Mouse (Mus musculus) cortical plate, adult 2 months (tissue): ENCODE measurements around the gene Mtfp1. TPM values are rescaled to one million over a fixed set of nuclear protein-coding genes. Genes with fewer than 3 reads are reported as not detected.
A peak's percentile ranks its signal among the peaks of the same experiment; 100 is the strongest.
"Not testable (repeated sequence)": the region's sequence is repeated elsewhere in the genome, so short reads cannot be mapped to it uniquely, and the experiment has no call there.

ENCODE experiments used
- H3K27ac ChIP-seq: fragments of 200-500 bp; 2 replicates; pipeline ENCODE4 v1.5.1; 2012; ENCODE audit warnings: low read length, control low read depth, inconsistent platforms; ENCODE audit not compliant: insufficient read depth
- H3K4me1 ChIP-seq: fragments of 200-500 bp; 2 replicates; pipeline ENCODE4 v1.6.1; 2011; ENCODE audit warnings: low read length; ENCODE audit not compliant: control insufficient read depth, insufficient read depth
- H3K4me3 ChIP-seq: fragments of 200-500 bp; 2 replicates; pipeline ENCODE4 v1.5.1; 2011; ENCODE audit warnings: mild to moderate bottlenecking, low read length, control low read depth; ENCODE audit not compliant: insufficient read depth
- CTCF ChIP-seq: fragments of 200-500 bp; IDR thresholded peaks from 2 replicates; pipeline ENCODE4 v1.5.1; 2011; ENCODE audit warnings: mild to moderate bottlenecking, control low read depth, low read length; ENCODE audit not compliant: insufficient read depth; ENCODE audit errors: extremely low read depth
- POLR2A ChIP-seq: fragments of 200-500 bp; IDR thresholded peaks from 2 replicates; pipeline ENCODE4 v1.6.1; 2011; ENCODE audit warnings: mild to moderate bottlenecking, low read length, control low read depth; ENCODE audit not compliant: insufficient read depth; ENCODE audit errors: extremely low read depth
- polyA plus RNA-seq: library from polyadenylated mRNA; depleted of rRNA; stranded (reverse); fragments of >200 nt; gene quantifications from 2 replicates; pipeline ENCODE4 v1.2.3, GENCODE M21; 2012

Gene Mtfp1
- polyA plus RNA-seq, 1 experiment, result 82.5 TPM

- Histone ChIP-seq H3K27ac (no peak overlapping the region), H3K4me1 (peaks cover 10% of the 10 kb centered on the region), H3K4me3 (peak overlapping the region; percentile 87; the same call in 1 of the 2 replicates)
- TF ChIP-seq CTCF (no peak), POLR2A (no peak)
Observed at GRCm38 (mm10) chr11:4116458-4117141, 21.4 kb upstream of the Mtfp1 start.

- no peak for TF ChIP-seq CTCF
- TF ChIP-seq POLR2A, result no peak
- Histone ChIP-seq H3K4me1 (peaks cover 10% of the 10 kb centered on the region), H3K27ac (no peak overlapping the region), H3K4me3 (no peak overlapping the region)
Observed at GRCm38 (mm10) chr11:4115407-4115806, 20.2 kb upstream of the Mtfp1 start.

DNA sequence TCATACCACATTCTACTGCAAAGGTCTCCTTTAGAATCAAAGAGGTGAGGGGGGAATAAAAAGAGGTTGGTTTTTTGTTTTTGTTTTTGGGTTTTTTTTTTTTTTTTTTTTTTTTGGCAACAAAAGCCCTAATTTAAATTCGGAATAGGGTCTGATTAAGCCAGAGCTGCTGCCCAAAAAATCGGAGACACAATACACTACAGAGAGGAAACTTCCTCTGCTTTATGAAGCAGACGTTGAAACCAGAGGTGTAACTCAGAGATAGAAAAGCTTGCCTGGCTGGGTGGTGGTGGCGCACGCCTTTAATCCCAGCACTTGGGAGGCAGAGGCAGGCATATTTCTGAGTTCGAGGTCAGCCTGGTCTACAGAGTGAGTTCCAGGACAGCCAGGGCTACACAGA lies 19.3 kb upstream of the Mtfp1 start:
- peaks cover 10% of the 10 kb centered on the region for H3K4me1 ChIP-seq
- H3K27ac ChIP-seq, result not testable (repeated sequence)

DNA sequence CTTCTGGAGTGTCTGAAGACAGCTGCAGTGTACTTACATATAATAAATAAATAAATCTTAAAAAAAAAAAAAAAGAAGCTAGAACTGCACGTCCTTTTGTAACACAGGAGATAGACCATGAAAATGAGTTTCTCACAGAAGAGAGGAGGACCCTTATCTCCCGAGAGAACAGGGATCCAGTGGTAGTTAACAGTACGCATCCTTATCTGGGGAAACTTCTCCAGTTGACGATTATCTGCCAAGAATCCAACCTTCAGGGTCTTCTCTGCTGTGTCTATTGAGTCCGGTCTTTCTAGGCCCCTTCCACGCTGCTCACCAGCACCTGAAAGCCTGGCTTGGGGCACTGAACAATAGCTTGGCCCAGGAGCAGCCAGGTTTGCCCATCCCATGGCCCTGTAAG lies 18.7 kb upstream of the Mtfp1 start:
- H3K4me1 ChIP-seq, result peaks cover 10% of the 10 kb centered on the region
- no peak overlapping the region for H3K4me3 ChIP-seq
- TF ChIP-seq CTCF (no peak), POLR2A (no peak)
- H3K27ac ChIP-seq, result no peak overlapping the region

More for the DNA sequence above, 19.3 kb upstream of the Mtfp1 start:
- not testable (repeated sequence) for H3K4me3 ChIP-seq

DNA sequence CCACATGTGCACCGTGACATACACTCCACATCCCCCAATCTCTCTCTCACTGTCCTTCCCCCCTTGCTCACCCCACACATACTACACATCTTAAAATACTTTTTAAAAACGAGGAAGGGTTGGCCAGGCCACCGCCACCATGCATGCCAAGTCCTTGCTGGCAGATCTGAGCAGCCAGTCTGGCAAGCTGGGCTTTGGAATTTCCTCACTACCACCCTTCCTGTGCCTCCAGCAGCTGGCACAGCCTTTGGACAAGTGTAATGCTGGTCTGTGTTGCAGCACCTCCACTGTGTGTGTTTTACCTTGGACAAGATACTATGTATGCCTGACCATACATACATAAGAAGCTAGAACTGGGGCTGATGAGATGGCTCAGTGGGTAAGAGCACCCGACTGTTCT lies 18.3 kb upstream of the Mtfp1 start:
- no peak overlapping the region for H3K27ac ChIP-seq
- H3K4me1 ChIP-seq, result peaks cover 7% of the 10 kb centered on the region
- no peak for TF ChIP-seq POLR2A
- TF ChIP-seq CTCF, result no peak
- H3K4me3 ChIP-seq, result no peak overlapping the region

DNA sequence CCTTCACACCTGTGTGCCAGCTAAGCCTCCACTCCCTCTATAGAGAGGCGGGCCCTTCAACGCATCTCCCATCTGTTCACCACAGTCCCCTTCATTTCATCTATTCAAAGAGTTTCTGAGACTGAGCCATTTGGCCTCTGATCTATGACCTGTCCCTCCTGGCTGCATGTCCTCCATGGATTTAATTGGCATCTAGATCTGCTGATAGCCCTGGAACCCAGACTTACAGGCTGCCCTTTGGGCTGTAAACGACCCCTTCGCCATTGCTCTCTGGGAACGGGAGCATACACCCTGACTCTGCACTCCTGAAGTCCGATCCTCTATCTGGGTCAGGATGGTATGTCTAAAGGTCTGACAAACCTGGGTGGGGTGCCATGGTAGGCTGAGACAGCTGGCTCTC lies 17.6 kb upstream of the Mtfp1 start:
- TF ChIP-seq CTCF (no peak), POLR2A (no peak)
- no peak overlapping the region for H3K27ac ChIP-seq
- H3K4me3 ChIP-seq, result no peak overlapping the region
- peaks cover 7% of the 10 kb centered on the region for H3K4me1 ChIP-seq

GRCm38 (mm10) chr11:4112033-4112432 lies 16.8 kb upstream of the Mtfp1 start:
- peaks cover 8% of the 10 kb centered on the region for H3K4me1 ChIP-seq
- no peak overlapping the region for H3K27ac ChIP-seq
- no peak overlapping the region for H3K4me3 ChIP-seq
- TF ChIP-seq CTCF (no peak), POLR2A (no peak)

DNA sequence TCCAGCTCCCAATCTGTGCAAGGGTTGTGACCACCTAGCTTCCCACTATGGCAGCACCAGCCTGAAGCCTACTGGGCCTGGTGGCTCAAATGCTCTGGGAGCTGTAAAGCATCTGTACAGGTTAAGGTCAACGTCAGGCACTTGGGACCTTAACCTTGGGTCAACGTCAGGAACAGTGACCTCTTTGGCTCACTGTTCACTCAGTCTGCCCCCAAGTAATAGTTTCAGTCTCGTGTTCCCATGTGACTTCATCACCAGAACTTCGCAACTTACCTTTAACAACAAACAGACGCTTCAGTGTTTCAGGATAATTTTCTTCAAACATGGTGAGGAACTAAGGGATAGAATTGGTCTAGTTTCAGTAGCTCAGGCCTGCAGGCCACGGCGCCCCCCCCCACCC lies 13.4 kb upstream of the Mtfp1 start:
- H3K4me3 ChIP-seq, result no peak overlapping the region
- TF ChIP-seq CTCF, result no peak
- TF ChIP-seq POLR2A, result no peak
- H3K27ac ChIP-seq, result no peak overlapping the region
- peaks cover 15% of the 10 kb centered on the region for H3K4me1 ChIP-seq

DNA sequence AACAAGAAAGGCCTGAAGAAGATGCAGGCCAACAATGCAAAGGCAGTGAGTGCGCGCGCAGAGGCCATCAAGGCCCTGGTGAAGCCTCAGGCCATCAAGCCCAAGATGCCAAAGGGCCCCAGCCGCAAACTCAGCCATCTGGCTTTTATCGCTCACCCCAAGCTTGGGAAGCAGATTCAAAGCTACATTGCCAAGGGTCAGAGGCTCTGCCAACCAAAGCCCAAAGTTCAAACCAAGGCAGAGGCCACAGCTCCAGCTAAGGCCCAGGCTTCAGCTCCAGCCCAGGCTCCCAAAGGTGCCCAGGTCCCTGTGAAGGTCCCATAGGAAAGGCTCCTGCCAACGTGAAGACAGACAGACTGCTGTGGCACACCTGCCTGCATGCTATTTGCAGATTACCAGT lies 12.7 kb upstream of the Mtfp1 start:
- H3K4me3 ChIP-seq, H3K27ac ChIP-seq: not testable (repeated sequence)
- peaks cover 15% of the 10 kb centered on the region for H3K4me1 ChIP-seq

DNA sequence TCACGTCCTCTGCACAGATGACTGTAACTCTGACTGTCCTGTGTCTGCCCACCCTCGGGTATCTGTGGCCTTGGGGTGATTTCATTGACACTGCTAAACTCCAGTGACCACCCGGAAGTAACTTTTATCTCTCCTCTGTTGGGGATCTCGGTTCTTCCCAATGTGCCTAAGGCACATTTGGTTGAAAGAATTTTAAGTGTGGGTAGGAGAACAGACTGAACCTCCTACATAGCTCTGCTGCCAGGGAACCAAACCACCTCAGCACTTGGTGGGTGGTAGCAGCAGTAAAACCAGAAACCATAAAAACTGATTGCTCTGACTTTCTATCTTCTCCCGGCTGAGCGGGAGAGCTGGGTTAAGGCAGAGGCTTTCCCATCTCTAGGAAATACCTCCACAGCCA lies 10.2 kb upstream of the Mtfp1 start:
- peaks cover 15% of the 10 kb centered on the region for H3K4me1 ChIP-seq
- H3K4me3 ChIP-seq, result no peak overlapping the region
- no peak for TF ChIP-seq CTCF
- TF ChIP-seq POLR2A, result no peak
- peak overlapping the region; percentile 92 for H3K27ac ChIP-seq

- TF ChIP-seq CTCF (no peak), POLR2A (no peak)
- Histone ChIP-seq H3K4me3 (no peak overlapping the region), H3K4me1 (peaks cover 15% of the 10 kb centered on the region), H3K27ac (peak overlapping the region; percentile 92)
Observed at GRCm38 (mm10) chr11:4104989-4105388, 9.7 kb upstream of the Mtfp1 start.
